8 mouse cellular contexts compared by ENCODE assay signal in genomic region chr5:144733953-144734352, GRCm38 (mm10). TPM values are rescaled to one million over a fixed set of nuclear protein-coding genes. Genes with fewer than 3 reads are reported as not detected.
A peak's percentile ranks its signal among the peaks of the same experiment; 100 is the strongest.
DNase-seq lines count a peak whose midpoint lies in the region; ATAC-seq lines count a peak whose summit lies in the region.

No protein-coding gene starts in this region.

- peaks cover 15% of the 10 kb centered on the region for H3K36me3 ChIP-seq in neural tube, embryonic 15.5 days

- H3K9me3 ChIP-seq in neural tube, embryonic 15.5 days (replicated peaks) = no peaks in the 10 kb centered on the region

- intact Hi-C loops in heart, postnatal 36 days (cut with DNase I) = loop anchor here (1.0 to 10.0 kb wide), 3 partner anchors 346 to 692 kb away; no protein-coding TSS in a partner anchor

- no peak; the same call in 1 of the 2 replicates for ATAC-seq in neural tube, embryonic 15.5 days (ENCODE audit: low FRiP score)

- no peak overlapping the region for H3K4me2 ChIP-seq in neural tube, embryonic 15.5 days

- 32% methylated on average over 4 of the region's 4 CpGs for WGBS in neural tube, embryonic 15.5 days

- DNase-seq in neural tube, embryonic 10.5 days (ENCODE audit: extremely low spot score, low spot score) = peak; percentile 72
- peak; percentile 79 for DNase-seq in adipocyte (ENCODE audit: low spot score)
- peak; percentile 78 to 86 for DNase-seq in cerebellum, postnatal 4 days (ENCODE audit: low spot score in 2 of 2)
- peak; percentile 42 to 54 for DNase-seq in heart, postnatal 36 days
- DNase-seq in left cerebral cortex, adult 9 months (ENCODE audit: low spot score in 2 of 2) = peak; percentile 38 to 81
- DNase-seq in naive thymus-derived CD4-positive, alpha-beta T cell, adult 2 months (ENCODE audit: low read depth) = peak; percentile 53
- DNase-seq in thymus, postnatal 25 days = peak; percentile 23

- no peaks in the 10 kb centered on the region for H3K27me3 ChIP-seq in neural tube, embryonic 15.5 days (replicated peaks)

- no peak overlapping the region for H3K9ac ChIP-seq in neural tube, embryonic 15.5 days (replicated peaks)

- no peak overlapping the region for H3K27ac ChIP-seq in neural tube, embryonic 15.5 days (replicated peaks)

- 0 out of 2 replicates have a peak, but pooled peaks cover 3% of the 10 kb centered on the region for H3K4me1 ChIP-seq in neural tube, embryonic 15.5 days

- no peak overlapping the region for H3K4me3 ChIP-seq in neural tube, embryonic 15.5 days (replicated peaks)

RNA-seq across cellular contexts. Expression of gene Tmem130, which starts 27.7 kb away (rescaled TPM):
- 359 and 415 TPM in 2 replicates for polyA plus RNA-seq in neural tube, embryonic 15.5 days (2015; fragmentation: Nextera tagmentation; extraction: Ambion mirVana)
- total RNA-seq in heart, postnatal 36 days (2021) = under 1 TPM; 0.11 to 0.14 TPM

RNA-seq across cellular contexts. Expression of gene Trrap, which starts 33.6 kb away (rescaled TPM):
- polyA plus RNA-seq in neural tube, embryonic 15.5 days (2015; fragmentation: Nextera tagmentation; extraction: Ambion mirVana) = 61.2 and 64.5 TPM in 2 replicates
- 10 to 100 TPM; 40.3 to 45.2 TPM for total RNA-seq in heart, postnatal 36 days (2021)

Comparison
In these comparisons a context has a peak if more than half of its experiments do, and no peak if none do; other contexts are left out.
1. DNase-seq: peak in every context shown above with its lines; median percentile 82 in cerebellum, postnatal 4 days; 79 in adipocyte; 72 in neural tube, embryonic 10.5 days; 60 in left cerebral cortex, adult 9 months; 53 in naive thymus-derived CD4-positive, alpha-beta T cell, adult 2 months; 48 in heart, postnatal 36 days; 23 in thymus, postnatal 25 days.